Mouse (Mus musculus): ENCODE data around the gene Gstcd.

- TF ChIP-seq CTCF (IDR thresholded peaks at IDR 0.05) (no peak), EP300 (IDR thresholded peaks at IDR 0.05) (no peak)
These were observed 9.1 kb downstream of the Gstcd start for GRCm38 (mm10) chr3:133082736-133083135.

Measured in lung, postnatal 0 days (tissue).